Mouse (Mus musculus) thymus, adult 18-20 months (tissue): Measurements from ENCODE around the gene Tnnc2.

Source experiments
- DNase-seq, 2 experiments: peaks; one replicate each; pipeline ENCODE4 v3.0.0; 2022; ENCODE audit warnings: mixed read lengths in 2 of 2

Tnnc2 gene

GRCm38 (mm10) chr2:164733259-164733658 is 46.5 kb downstream of the Tnnc2 start:
- no peak for DNase-seq

- no peak for DNase-seq
These were observed 48.0 kb downstream of the Tnnc2 start for GRCm38 (mm10) chr2:164731719-164732118.
